13 mouse cellular contexts compared by ENCODE assay signal in the genomic region with DNA sequence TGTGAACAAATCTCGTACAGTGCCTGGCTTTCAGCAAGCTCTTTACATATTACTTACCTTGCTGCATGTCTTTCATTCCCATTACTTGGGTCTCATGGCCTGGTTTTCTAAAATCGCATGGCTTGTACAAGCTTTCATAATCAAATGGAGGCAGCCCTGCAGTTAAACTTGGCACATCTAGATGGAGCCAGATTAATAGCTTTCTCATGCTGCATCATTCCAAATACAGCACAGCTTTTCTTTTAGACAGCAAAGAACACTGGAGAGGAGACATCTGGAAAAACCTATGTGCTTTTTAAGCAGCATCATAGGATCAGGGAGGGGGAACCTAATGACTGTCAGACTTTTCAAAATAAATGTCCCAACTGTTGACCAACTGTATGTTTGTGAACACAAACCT. TPM values are rescaled to one million over a fixed set of nuclear protein-coding genes. Genes with fewer than 3 reads are reported as not detected.
A peak's percentile ranks its signal among the peaks of the same experiment; 100 is the strongest.
DNase-seq lines count a peak whose midpoint lies in the region; ATAC-seq and TF ChIP-seq lines count a peak whose summit lies in the region.
"Had no signal": no experiment of that assay in that cellular context is flagged by ENCODE, and none has a peak within 500 bp of the region (broad histone marks: within the 10 kb centered on the region; RNA-seq: fewer than 3 reads in every experiment).

No protein-coding gene starts in this region.

- H3K9me3 ChIP-seq in forebrain, postnatal 0 days (ENCODE audit: low read length), result no peaks in the 10 kb centered on the region
- no peaks in the 10 kb centered on the region for H3K9me3 ChIP-seq in forebrain, embryonic 11.5 days (ENCODE audit: control insufficient read depth, low read length)
- H3K9me3 ChIP-seq in midbrain, postnatal 0 days (ENCODE audit: low read length), result no peaks in the 10 kb centered on the region
- no peaks in the 10 kb centered on the region for H3K9me3 ChIP-seq in midbrain, embryonic 16.5 days (replicated peaks; ENCODE audit: control insufficient read depth, low read length, poor library complexity, severe bottlenecking)
- H3K9me3 ChIP-seq: hindbrain, embryonic 12.5 days had no signal

- H3K27ac ChIP-seq in forebrain, postnatal 0 days (ENCODE audit: low read depth, low read length), result no peak overlapping the region
- no peak overlapping the region for H3K27ac ChIP-seq in forebrain, embryonic 11.5 days (ENCODE audit: low read depth, low read length)
- no peak overlapping the region for H3K27ac ChIP-seq in layer of hippocampus, adult 2 months
- H3K27ac ChIP-seq in midbrain, postnatal 0 days (ENCODE audit: low read depth, low read length), result no peak overlapping the region
- H3K27ac ChIP-seq in midbrain, embryonic 16.5 days (ENCODE audit: low read length), result no peak overlapping the region
- H3K27ac ChIP-seq: hindbrain, embryonic 12.5 days had no signal

- peak; percentile 60 for TF ChIP-seq CTCF in forebrain, postnatal 0 days (IDR thresholded peaks at IDR 0.05; ENCODE audit: low read depth)
- TF ChIP-seq CTCF in layer of hippocampus, adult 2 months (conservative IDR thresholded peaks at IDR 0.05), result peak; percentile 75
- peak; percentile 73 for TF ChIP-seq CTCF in midbrain, postnatal 0 days (IDR thresholded peaks at IDR 0.05)

- H3K36me3 ChIP-seq in forebrain, postnatal 0 days (ENCODE audit: insufficient read depth), result no peaks in the 10 kb centered on the region
- H3K36me3 ChIP-seq in forebrain, embryonic 11.5 days (ENCODE audit: control insufficient read depth, insufficient read depth, low read length), result no peaks in the 10 kb centered on the region
- no peaks in the 10 kb centered on the region for H3K36me3 ChIP-seq in midbrain, postnatal 0 days (ENCODE audit: insufficient read depth, low read length)
- no peaks in the 10 kb centered on the region for H3K36me3 ChIP-seq in midbrain, embryonic 16.5 days (ENCODE audit: control insufficient read depth, insufficient read depth, low read length)
- H3K36me3 ChIP-seq: hindbrain, embryonic 12.5 days had no signal

- H3K4me2 ChIP-seq in forebrain, postnatal 0 days (ENCODE audit: low read depth), result no peak overlapping the region
- no peak overlapping the region for H3K4me2 ChIP-seq in forebrain, embryonic 11.5 days (ENCODE audit: low read depth, low read length, severe bottlenecking)
- H3K4me2 ChIP-seq in midbrain, postnatal 0 days (ENCODE audit: low read depth, low read length, poor library complexity, severe bottlenecking), result no peak overlapping the region
- no peak overlapping the region for H3K4me2 ChIP-seq in midbrain, embryonic 16.5 days (ENCODE audit: low read length)
- H3K4me2 ChIP-seq: hindbrain, embryonic 12.5 days had no signal

- H3K9ac ChIP-seq in forebrain, postnatal 0 days, result no peak overlapping the region
- no peak overlapping the region for H3K9ac ChIP-seq in forebrain, embryonic 11.5 days (ENCODE audit: low read length)
- no peak overlapping the region for H3K9ac ChIP-seq in midbrain, postnatal 0 days (replicated peaks; ENCODE audit: low read length, poor library complexity, severe bottlenecking)
- H3K9ac ChIP-seq in midbrain, embryonic 16.5 days (ENCODE audit: low read depth, low read length), result no peak overlapping the region
- H3K9ac ChIP-seq: hindbrain, embryonic 12.5 days had no signal

- no peaks in the 10 kb centered on the region for H3K4me1 ChIP-seq in forebrain, postnatal 0 days (ENCODE audit: insufficient read depth)
- H3K4me1 ChIP-seq in forebrain, embryonic 11.5 days (replicated peaks; ENCODE audit: control insufficient read depth, insufficient read depth, low read length), result no peaks in the 10 kb centered on the region
- H3K4me1 ChIP-seq in midbrain, postnatal 0 days (ENCODE audit: insufficient read depth, low read length), result no peaks in the 10 kb centered on the region
- H3K4me1 ChIP-seq in midbrain, embryonic 16.5 days (ENCODE audit: control insufficient read depth, insufficient read depth, low read length), result no peaks in the 10 kb centered on the region
- H3K4me1 ChIP-seq: hindbrain, embryonic 12.5 days had no signal

- no peaks in the 10 kb centered on the region for H3K27me3 ChIP-seq in forebrain, postnatal 0 days (ENCODE audit: insufficient read depth, low read length)
- no peaks in the 10 kb centered on the region for H3K27me3 ChIP-seq in forebrain, embryonic 11.5 days (ENCODE audit: control insufficient read depth, insufficient read depth, low read length)
- no peaks in the 10 kb centered on the region for H3K27me3 ChIP-seq in midbrain, postnatal 0 days (ENCODE audit: insufficient read depth, low read length)
- H3K27me3 ChIP-seq in midbrain, embryonic 16.5 days (ENCODE audit: control insufficient read depth, insufficient read depth, low read depth, low read length), result no peaks in the 10 kb centered on the region
- H3K27me3 ChIP-seq: hindbrain, embryonic 12.5 days had no signal

- no peak overlapping the region for H3K4me3 ChIP-seq in forebrain, postnatal 0 days (ENCODE audit: low read depth, low read length)
- no peak overlapping the region for H3K4me3 ChIP-seq in forebrain, embryonic 11.5 days (ENCODE audit: low read depth, low read length)
- no peak overlapping the region for H3K4me3 ChIP-seq in layer of hippocampus, adult 2 months
- H3K4me3 ChIP-seq in midbrain, postnatal 0 days (ENCODE audit: low read depth, low read length), result no peak overlapping the region
- no peak overlapping the region for H3K4me3 ChIP-seq in midbrain, embryonic 16.5 days (ENCODE audit: low read depth, low read length)
- H3K4me3 ChIP-seq: hindbrain, embryonic 12.5 days had no signal

- WGBS in forebrain, postnatal 0 days, result 62% methylated on average over 2 of the region's 2 CpGs
- 76% methylated on average over 2 of the region's 2 CpGs for WGBS in forebrain, embryonic 11.5 days
- WGBS in midbrain, postnatal 0 days, result 61% methylated on average over 2 of the region's 2 CpGs
- 70% methylated on average over 2 of the region's 2 CpGs for WGBS in midbrain, embryonic 16.5 days

- peak; percentile 79 for ATAC-seq in forebrain, postnatal 0 days
- no peak for ATAC-seq in forebrain, embryonic 11.5 days (replicated peaks; ENCODE audit: low FRiP score)
- ATAC-seq in midbrain, postnatal 0 days (ENCODE audit: low FRiP score), result no peak
- no peak for ATAC-seq in midbrain, embryonic 16.5 days
- ATAC-seq in erythroblast, adult 5-6 weeks (replicated peaks; ENCODE audit: low FRiP score, poor library complexity, severe bottlenecking), result no peak

- DNase-seq in forebrain, postnatal 0 days, result peak; percentile 62
- DNase-seq in forebrain, embryonic 11.5 days (ENCODE audit: low spot score), result no peak
- peak; percentile 13 to 36 for DNase-seq in layer of hippocampus, adult 2 months (ENCODE audit: low spot score in 2 of 2)
- DNase-seq in layer of hippocampus, postnatal 25 days (ENCODE audit: extremely low spot score in 1 of 2, low spot score in 1 of 2), result no peak
- DNase-seq in midbrain, postnatal 0 days (ENCODE audit: low spot score), result peak; percentile 60
- DNase-seq in right cerebral cortex, postnatal 25 days, result peak; percentile 7
- DNase-seq: gastrocnemius, postnatal 10 days had no signal

RNA-seq across cellular contexts. Expression of gene Rpgr, which starts 16.3 kb away (rescaled TPM):
- 29.5 and 34.2 TPM in 2 replicates for total RNA-seq in forebrain, postnatal 0 days (2014; rRNA removed)
- polyA plus RNA-seq in forebrain, postnatal 0 days (2015; fragmentation: Nextera tagmentation; extraction: Ambion mirVana), result 26.5 and 30.2 TPM in 2 replicates
- polyA plus RNA-seq in forebrain, embryonic 11.5 days (2014; fragmentation: Nextera tagmentation; extraction: Ambion mirVana), result 33.0 and 37.3 TPM in 2 replicates
- total RNA-seq in layer of hippocampus, adult 2 months (2021), result 10 to 100 TPM; 17.8 to 19.3 TPM
- 10 to 100 TPM; 13.4 to 17.2 TPM for total RNA-seq in layer of hippocampus, postnatal 25 days (2021)
- 22.9 and 24.6 TPM in 2 replicates for total RNA-seq in midbrain, postnatal 0 days (2014; rRNA removed)
- polyA plus RNA-seq in midbrain, postnatal 0 days (2015; fragmentation: Nextera tagmentation; extraction: Ambion mirVana), result 25.4 and 28.4 TPM in 2 replicates
- polyA plus RNA-seq in midbrain, embryonic 16.5 days (2015; fragmentation: Nextera tagmentation; extraction: Ambion mirVana), result 34.6 and 39.9 TPM in 2 replicates
- 0.58 and 1.7 TPM in 2 replicates for total RNA-seq in erythroblast, adult 5-6 weeks (2015; ENCODE audit: low replicate concordance)
- 3.2 and 3.9 TPM in 2 replicates for total RNA-seq in erythroblast, adult 5-6 weeks (2017; ENCODE audit: low replicate concordance)

RNA-seq across cellular contexts. Expression of gene Otc, which starts 19.1 kb away (rescaled TPM):
- not detected in 2 replicates for total RNA-seq in forebrain, postnatal 0 days (2014; rRNA removed)
- polyA plus RNA-seq in forebrain, postnatal 0 days (2015; fragmentation: Nextera tagmentation; extraction: Ambion mirVana), result not detected in 2 replicates
- polyA plus RNA-seq in forebrain, embryonic 11.5 days (2014; fragmentation: Nextera tagmentation; extraction: Ambion mirVana), result not detected in 2 replicates
- total RNA-seq in layer of hippocampus, adult 2 months (2021), result not detected
- total RNA-seq in layer of hippocampus, postnatal 25 days (2021), result not detected
- total RNA-seq in midbrain, postnatal 0 days (2014; rRNA removed), result not detected in 2 replicates
- not detected in 2 replicates for polyA plus RNA-seq in midbrain, postnatal 0 days (2015; fragmentation: Nextera tagmentation; extraction: Ambion mirVana)
- polyA plus RNA-seq in midbrain, embryonic 16.5 days (2015; fragmentation: Nextera tagmentation; extraction: Ambion mirVana), result not detected in 2 replicates
- not detected in 2 replicates for total RNA-seq in erythroblast, adult 5-6 weeks (2015; ENCODE audit: low replicate concordance)
- total RNA-seq in erythroblast, adult 5-6 weeks (2017; ENCODE audit: low replicate concordance), result not detected in 2 replicates
- total RNA-seq: left cerebral cortex, adult 8-10 months; megakaryocyte, adult 5-6 weeks had no signal
- polyA plus RNA-seq: hindbrain, embryonic 12.5 days; neural tube, embryonic 14.5 days had no signal

Comparison
In these comparisons a context has a peak if more than half of its experiments do, and no peak if none do; other contexts are left out.
1. DNase-seq: peak in forebrain, postnatal 0 days (single experiment), layer of hippocampus, adult 2 months (2 of 2), midbrain, postnatal 0 days (single experiment) and right cerebral cortex, postnatal 25 days (single experiment); none in forebrain, embryonic 11.5 days (single experiment) and layer of hippocampus, postnatal 25 days (0 of 2).
2. Peak in every context shown above with its lines, with median percentiles within 50 percentile points of each other: CTCF ChIP-seq.